Mouse (Mus musculus): ENCODE measurements at regions not wholly inside any gene's neighbourhood (a gene's known extent, or its start where the extent isn't known, plus 50 kb on each side); places are given as distances from the start of the nearest gene placed in this dataset.
A peak's percentile ranks its signal among the peaks of the same experiment; 100 is the strongest.

DNA sequence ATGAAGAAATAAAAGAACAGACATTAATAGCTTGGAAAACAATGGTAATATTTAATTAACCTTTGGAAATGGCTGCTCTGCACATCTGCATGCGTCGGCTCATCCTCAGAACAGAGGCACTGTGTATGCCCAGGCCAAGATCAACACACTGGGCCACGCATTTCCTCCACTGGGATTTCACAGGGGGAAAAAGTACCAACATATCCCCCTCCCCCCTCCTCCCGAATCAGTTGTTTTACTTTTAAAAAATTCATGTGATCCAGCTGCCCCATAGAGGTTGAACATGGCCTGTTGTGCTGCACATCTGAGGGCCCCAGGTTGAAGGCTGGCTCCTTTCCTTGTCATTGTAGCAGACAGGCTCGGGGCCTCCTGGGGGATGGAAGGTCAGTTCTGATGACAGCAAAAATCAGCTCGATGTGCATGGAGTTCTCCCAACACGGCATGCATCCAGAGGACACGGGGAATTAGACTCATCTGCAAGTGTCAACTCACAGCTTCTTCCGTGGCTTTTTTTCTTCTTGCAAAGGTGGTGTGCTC, 777.7 kb upstream of the Car8 start:
- no peak for TF ChIP-seq CTCF (IDR thresholded peaks at IDR 0.05; ENCODE audit: extremely low read depth, insufficient read length, insufficient replicate concordance, low read depth, low read length)
- Histone ChIP-seq H3K4me3 (ENCODE audit: low read depth, low read length) (no peak overlapping the region), H3K27me3 (ENCODE audit: control insufficient read depth, insufficient read depth, low read length) (no peaks in the 10 kb centered on the region), H3K4me1 (ENCODE audit: control insufficient read depth, insufficient read depth, insufficient read length, low read length) (peaks cover 11% of the 10 kb centered on the region), H3K27ac (ENCODE audit: insufficient read depth, low read depth, low read length) (no peak overlapping the region), H3K36me3 (ENCODE audit: control insufficient read depth, insufficient read depth, low read length) (no peaks in the 10 kb centered on the region)
- WGBS, result 87% methylated on average over 9 of the region's 9 CpGs

DNA sequence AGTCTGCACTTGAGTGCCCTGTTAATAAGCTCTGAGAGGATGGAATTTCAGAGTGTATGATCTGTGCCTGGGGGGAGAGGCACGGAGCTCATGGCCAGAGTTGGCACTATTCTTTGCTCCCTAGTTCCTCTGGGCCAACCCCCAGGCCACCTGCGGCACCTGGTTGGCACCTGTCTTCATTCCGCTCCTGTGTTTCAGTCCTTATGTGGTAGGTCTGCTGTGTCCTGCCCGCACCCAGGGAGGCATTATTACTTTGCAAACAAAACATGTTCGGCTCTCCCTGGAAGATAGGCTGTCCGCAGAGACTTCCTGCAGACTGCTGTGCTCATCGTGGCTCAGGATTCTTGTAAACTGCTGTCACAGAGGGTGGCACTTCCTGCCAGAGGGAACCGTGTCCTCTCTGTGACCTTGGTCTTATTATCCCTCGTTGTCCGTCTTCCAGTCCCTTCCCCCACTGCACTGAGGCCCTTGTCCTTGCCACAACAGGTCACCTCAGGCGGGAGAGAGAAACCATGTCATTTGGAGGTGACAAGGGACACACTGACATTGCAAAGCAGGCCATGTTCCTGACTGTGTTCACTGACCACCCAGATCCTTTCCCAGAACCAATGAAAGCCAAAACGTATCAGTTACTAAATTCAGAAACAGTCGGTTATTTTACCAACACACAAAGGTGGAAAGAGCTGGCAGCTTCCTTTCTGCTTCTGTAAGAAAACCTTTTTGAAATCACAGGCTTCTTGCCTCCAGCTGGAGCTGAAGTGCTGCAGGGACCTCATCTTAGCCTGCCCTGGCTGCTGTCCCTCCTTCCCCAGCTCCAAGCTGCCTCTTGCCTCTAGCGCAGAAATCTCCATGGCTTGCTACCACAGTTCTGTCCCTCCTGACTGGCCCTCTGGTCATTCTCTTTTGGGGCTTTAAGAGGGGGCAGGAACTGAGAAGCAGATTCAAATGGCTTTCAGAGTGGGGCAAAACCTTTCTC, 777.0 kb upstream of the Car8 start:
- WGBS, result 12% methylated on average over 14 of the region's 14 CpGs
- peaks cover 13% of the 10 kb centered on the region for H3K4me1 ChIP-seq (ENCODE audit: control insufficient read depth, insufficient read depth, insufficient read length, low read length)
- peak overlapping the region; percentile 41 for H3K27ac ChIP-seq (ENCODE audit: insufficient read depth, low read depth, low read length)
- no peak for TF ChIP-seq CTCF (IDR thresholded peaks at IDR 0.05; ENCODE audit: extremely low read depth, insufficient read length, insufficient replicate concordance, low read depth, low read length)
- no peak for TF ChIP-seq POLR2A (IDR thresholded peaks at IDR 0.05; ENCODE audit: low read depth, low read length)
- no peak overlapping the region for H3K4me3 ChIP-seq (ENCODE audit: low read depth, low read length)
- no peaks in the 10 kb centered on the region for H3K27me3 ChIP-seq (ENCODE audit: control insufficient read depth, insufficient read depth, low read length)
- no peaks in the 10 kb centered on the region for H3K36me3 ChIP-seq (ENCODE audit: control insufficient read depth, insufficient read depth, low read length)

DNA sequence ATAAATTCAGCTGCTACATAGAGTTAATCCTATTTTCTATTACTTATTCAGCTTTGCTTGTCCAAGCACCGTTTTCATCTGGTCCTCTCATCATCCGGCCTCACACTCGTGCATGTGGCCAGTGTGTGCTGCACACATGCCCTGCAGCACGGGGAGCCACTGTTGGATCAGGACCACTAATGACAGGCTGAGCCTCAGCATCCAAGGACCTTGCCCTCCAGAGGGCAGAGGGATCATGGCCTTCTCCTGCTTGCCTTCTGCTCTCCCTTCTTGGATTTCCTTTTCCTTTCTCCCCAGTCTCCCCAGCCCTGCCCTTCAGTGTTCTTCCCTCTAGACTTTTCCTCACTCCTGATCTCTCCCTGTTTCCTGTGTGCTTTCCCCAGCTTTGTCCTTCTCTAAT, 776.1 kb upstream of the Car8 start:
- WGBS, result 65% methylated on average over 4 of the region's 4 CpGs
- no peak for TF ChIP-seq POLR2A (IDR thresholded peaks at IDR 0.05; ENCODE audit: low read depth, low read length)
- TF ChIP-seq CTCF (IDR thresholded peaks at IDR 0.05; ENCODE audit: extremely low read depth, insufficient read length, insufficient replicate concordance, low read depth, low read length), result no peak
- H3K27ac ChIP-seq (ENCODE audit: insufficient read depth, low read depth, low read length), result 0 out of 2 replicates have a peak overlapping the region, but pooled peaks have one; percentile 41
- no peaks in the 10 kb centered on the region for H3K27me3 ChIP-seq (ENCODE audit: control insufficient read depth, insufficient read depth, low read length)
- H3K4me3 ChIP-seq (ENCODE audit: low read depth, low read length), result no peak overlapping the region
- H3K4me1 ChIP-seq (ENCODE audit: control insufficient read depth, insufficient read depth, insufficient read length, low read length), result peaks cover 13% of the 10 kb centered on the region
- H3K36me3 ChIP-seq (ENCODE audit: control insufficient read depth, insufficient read depth, low read length), result no peaks in the 10 kb centered on the region

DNA sequence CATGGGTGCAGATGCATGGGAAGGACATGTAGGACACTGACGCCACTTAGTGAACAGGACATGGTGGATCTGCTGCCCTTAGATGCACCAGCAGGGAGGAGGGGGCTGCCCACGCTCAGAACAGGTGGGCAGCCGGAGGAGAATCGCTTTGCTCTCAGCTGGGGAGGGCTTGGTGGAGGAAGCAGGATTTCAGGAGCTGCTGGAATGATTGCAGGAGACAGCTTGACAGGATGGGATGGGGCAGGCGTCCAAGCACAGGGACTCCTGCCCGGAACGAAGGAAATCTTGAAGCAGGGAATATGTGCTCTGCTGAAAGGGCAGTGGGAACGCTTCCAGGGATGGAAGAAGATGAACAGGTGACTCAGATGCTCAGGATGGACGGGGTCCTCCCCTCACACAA, 773.9 kb upstream of the Car8 start:
- H3K4me1 ChIP-seq (ENCODE audit: control insufficient read depth, insufficient read depth, insufficient read length, low read length), result peaks cover 13% of the 10 kb centered on the region
- no peak overlapping the region for H3K4me3 ChIP-seq (ENCODE audit: low read depth, low read length)
- no peaks in the 10 kb centered on the region for H3K36me3 ChIP-seq (ENCODE audit: control insufficient read depth, insufficient read depth, low read length)
- TF ChIP-seq POLR2A (IDR thresholded peaks at IDR 0.05; ENCODE audit: low read depth, low read length), result no peak
- no peak for TF ChIP-seq CTCF (IDR thresholded peaks at IDR 0.05; ENCODE audit: extremely low read depth, insufficient read length, insufficient replicate concordance, low read depth, low read length)
- no peaks in the 10 kb centered on the region for H3K27me3 ChIP-seq (ENCODE audit: control insufficient read depth, insufficient read depth, low read length)
- no peak overlapping the region for H3K27ac ChIP-seq (ENCODE audit: insufficient read depth, low read depth, low read length)
- WGBS, result 87% methylated on average over 9 of the region's 9 CpGs

GRCm38 (mm10) chr4:9011952-9012351, 773.1 kb upstream of the Car8 start:
- WGBS, result 87% methylated on average over 3 of the region's 3 CpGs
- H3K4me3 ChIP-seq (ENCODE audit: low read depth, low read length), result no peak overlapping the region
- TF ChIP-seq POLR2A (IDR thresholded peaks at IDR 0.05; ENCODE audit: low read depth, low read length) (no peak), CTCF (IDR thresholded peaks at IDR 0.05; ENCODE audit: extremely low read depth, insufficient read length, insufficient replicate concordance, low read depth, low read length) (no peak)
- no peak overlapping the region for H3K27ac ChIP-seq (ENCODE audit: insufficient read depth, low read depth, low read length)
- no peaks in the 10 kb centered on the region for H3K27me3 ChIP-seq (ENCODE audit: control insufficient read depth, insufficient read depth, low read length)
- H3K36me3 ChIP-seq (ENCODE audit: control insufficient read depth, insufficient read depth, low read length), result no peaks in the 10 kb centered on the region
- peaks cover 13% of the 10 kb centered on the region for H3K4me1 ChIP-seq (ENCODE audit: control insufficient read depth, insufficient read depth, insufficient read length, low read length)

DNA sequence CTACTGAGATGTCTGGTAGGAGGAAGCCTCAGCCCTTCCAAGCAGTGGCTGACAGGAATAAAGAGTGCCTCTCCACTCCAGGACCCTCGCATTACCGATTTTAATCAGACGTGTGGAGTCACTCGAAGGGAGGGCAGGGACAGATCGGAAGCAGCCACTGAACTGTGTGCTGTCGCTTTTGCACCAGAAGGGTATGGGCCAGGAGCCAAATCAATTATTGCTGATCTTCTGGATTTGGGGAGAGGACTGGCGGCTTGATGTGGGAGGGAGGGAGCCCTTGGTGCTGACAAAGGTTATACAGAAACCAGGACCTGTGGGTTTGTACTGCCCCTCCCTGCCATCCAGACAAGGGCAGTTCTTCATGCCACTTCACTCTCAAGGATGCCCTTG, 772.3 kb upstream of the Car8 start:
- H3K4me3 ChIP-seq (ENCODE audit: low read depth, low read length), result no peak overlapping the region
- TF ChIP-seq POLR2A (IDR thresholded peaks at IDR 0.05; ENCODE audit: low read depth, low read length) (no peak), CTCF (IDR thresholded peaks at IDR 0.05; ENCODE audit: extremely low read depth, insufficient read length, insufficient replicate concordance, low read depth, low read length) (no peak)
- H3K27me3 ChIP-seq (ENCODE audit: control insufficient read depth, insufficient read depth, low read length), result no peaks in the 10 kb centered on the region
- H3K36me3 ChIP-seq (ENCODE audit: control insufficient read depth, insufficient read depth, low read length), result no peaks in the 10 kb centered on the region
- H3K27ac ChIP-seq (ENCODE audit: insufficient read depth, low read depth, low read length), result no peak overlapping the region
- peaks cover 13% of the 10 kb centered on the region for H3K4me1 ChIP-seq (ENCODE audit: control insufficient read depth, insufficient read depth, insufficient read length, low read length)
- 17% methylated on average over 7 of the region's 7 CpGs for WGBS

DNA sequence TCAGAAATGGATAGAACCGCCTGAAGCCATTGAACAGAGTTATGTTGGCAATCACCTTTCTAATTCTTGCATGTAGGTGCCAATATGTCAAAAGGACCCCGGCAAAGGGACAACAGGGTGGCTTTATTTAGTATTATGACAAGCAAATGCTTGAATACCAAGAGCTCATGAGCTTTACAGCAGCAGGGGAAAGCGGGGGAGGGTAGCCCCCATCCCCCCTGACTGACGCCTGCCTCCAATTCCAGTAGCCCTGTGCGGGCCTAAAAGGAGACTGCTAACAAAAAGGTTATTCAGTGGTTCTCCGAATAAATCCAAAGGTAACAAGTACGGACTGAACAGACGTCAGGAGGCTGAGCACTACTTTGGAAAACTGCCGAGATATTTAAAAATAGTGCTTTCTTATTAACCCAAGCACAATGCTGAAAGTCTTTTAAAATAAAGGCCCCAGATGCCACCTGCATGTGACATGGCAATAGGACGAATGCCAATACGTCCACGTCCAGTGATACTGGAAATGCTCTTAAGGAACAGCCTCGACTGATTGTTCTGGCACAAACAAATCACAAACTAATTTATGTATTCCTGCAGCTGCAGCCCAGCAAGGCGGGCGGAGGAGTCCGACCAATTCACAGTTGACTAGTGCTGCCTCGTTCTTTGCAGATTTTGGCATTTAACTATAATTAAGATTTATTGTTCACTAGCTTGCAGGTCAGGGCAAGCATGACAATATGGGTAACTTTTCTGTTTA, 771.7 kb upstream of the Car8 start:
- WGBS, result 59% methylated on average over 17 of the region's 17 CpGs
- no peak overlapping the region for H3K4me3 ChIP-seq (ENCODE audit: low read depth, low read length)
- H3K27ac ChIP-seq (ENCODE audit: insufficient read depth, low read depth, low read length), result no peak overlapping the region
- H3K36me3 ChIP-seq (ENCODE audit: control insufficient read depth, insufficient read depth, low read length), result no peaks in the 10 kb centered on the region
- no peaks in the 10 kb centered on the region for H3K27me3 ChIP-seq (ENCODE audit: control insufficient read depth, insufficient read depth, low read length)
- peaks cover 8% of the 10 kb centered on the region for H3K4me1 ChIP-seq (ENCODE audit: control insufficient read depth, insufficient read depth, insufficient read length, low read length)
- TF ChIP-seq POLR2A (IDR thresholded peaks at IDR 0.05; ENCODE audit: low read depth, low read length), result no peak
- no peak for TF ChIP-seq CTCF (IDR thresholded peaks at IDR 0.05; ENCODE audit: extremely low read depth, insufficient read length, insufficient replicate concordance, low read depth, low read length)

Data from small intestine, adult 2 months (tissue).